Mouse (Mus musculus): ENCODE results near the gene Gm11985.

DNA sequence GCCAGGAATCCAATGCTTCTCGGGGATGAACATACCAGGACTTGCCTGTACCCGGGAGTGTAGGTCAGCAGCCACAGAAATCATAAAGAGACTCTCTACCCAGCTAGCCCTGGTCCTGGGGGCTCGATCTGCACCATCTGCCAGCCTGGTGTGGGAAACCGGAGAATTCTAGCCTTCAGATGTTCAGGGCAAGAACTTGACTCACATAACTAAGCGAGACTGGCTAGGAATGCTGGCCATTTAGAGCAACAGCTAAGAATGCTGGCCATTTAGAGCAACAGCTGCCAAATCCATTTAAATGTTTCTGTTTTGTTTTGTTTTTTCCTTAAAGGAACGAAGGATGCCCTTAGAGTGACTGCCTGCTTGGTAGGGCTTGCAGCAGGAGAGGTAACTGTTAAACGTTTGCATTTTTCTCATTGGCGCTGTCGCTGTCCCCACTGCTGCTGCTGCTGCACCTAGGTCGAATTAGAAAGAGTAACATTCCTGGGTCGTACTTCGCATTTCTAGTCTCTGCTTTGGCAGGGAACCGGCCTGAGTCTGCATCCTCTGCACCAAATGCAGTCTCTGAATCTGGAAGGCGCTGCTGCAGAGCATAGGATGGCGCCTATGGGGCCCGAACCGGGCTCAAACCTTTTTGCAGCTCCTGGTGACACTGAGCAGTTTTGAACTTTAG lies 23.9 kb upstream of the Gm11985 start:
- TF ChIP-seq CTCF (IDR thresholded peaks at IDR 0.05; ENCODE audit: low read depth, low read length) (no peak), POLR2A (IDR thresholded peaks at IDR 0.05; ENCODE audit: extremely low read depth, insufficient read depth, low read length) (no peak)
